Mouse (Mus musculus) layer of hippocampus, adult 18-20 months (tissue): ENCODE data around the gene Setd1a. TPM values are rescaled to one million over a fixed set of nuclear protein-coding genes. Genes with fewer than 3 reads are reported as not detected.
A peak's percentile ranks its signal among the peaks of the same experiment; 100 is the strongest.

Experiments
- DNase-seq, 2 experiments: peaks; one replicate each; pipeline ENCODE4 v3.0.0; 2022; ENCODE audit warnings: low spot score in 2 of 2
- total RNA-seq, 2 experiments: library from RNA; stranded (reverse); gene quantifications; 2 replicates each; pipeline ENCODE4 v1.2.3; 2021

Gene Setd1a
- total RNA-seq, 2 experiments from 2014 or later: 35.4 to 44.6 TPM

DNA sequence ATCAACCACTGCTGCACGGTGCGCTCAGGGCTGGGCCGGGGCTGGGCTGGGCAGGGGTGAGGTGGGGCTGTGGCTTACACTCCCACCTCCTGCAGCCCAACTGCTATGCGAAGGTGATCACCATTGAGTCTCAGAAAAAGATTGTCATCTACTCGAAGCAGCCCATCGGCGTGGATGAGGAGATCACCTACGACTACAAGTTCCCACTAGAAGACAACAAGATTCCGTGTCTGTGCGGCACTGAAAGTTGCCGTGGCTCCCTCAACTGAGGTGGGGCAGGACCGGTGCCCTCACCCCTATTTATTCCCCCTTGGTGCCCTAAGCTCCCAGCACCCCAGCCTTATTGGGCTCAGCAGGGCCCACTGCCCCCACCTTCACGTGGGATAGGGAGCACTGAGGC, 22.7 kb downstream of the Setd1a start:
- no peak for DNase-seq

DNA sequence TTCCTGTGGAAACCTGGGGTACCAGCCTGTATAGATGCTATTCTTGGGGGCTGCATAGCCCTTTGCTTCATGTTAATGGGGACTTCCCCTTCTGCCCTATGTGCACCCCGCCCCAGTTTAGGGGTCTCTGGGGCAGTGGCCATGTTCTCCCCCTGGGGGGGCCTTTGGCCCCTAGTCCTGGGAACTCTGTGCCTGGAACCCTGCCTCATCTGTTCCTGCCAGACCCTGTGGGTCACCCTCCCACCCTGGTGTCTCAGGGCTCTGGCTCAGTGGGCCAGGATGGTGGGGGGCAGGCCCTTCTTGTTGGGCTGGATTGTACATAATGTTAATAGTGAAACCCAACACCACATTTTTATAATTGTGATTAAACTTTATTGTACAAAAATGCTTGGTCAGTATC, 23.3 kb downstream of the Setd1a start:
- no peak for DNase-seq

DNA sequence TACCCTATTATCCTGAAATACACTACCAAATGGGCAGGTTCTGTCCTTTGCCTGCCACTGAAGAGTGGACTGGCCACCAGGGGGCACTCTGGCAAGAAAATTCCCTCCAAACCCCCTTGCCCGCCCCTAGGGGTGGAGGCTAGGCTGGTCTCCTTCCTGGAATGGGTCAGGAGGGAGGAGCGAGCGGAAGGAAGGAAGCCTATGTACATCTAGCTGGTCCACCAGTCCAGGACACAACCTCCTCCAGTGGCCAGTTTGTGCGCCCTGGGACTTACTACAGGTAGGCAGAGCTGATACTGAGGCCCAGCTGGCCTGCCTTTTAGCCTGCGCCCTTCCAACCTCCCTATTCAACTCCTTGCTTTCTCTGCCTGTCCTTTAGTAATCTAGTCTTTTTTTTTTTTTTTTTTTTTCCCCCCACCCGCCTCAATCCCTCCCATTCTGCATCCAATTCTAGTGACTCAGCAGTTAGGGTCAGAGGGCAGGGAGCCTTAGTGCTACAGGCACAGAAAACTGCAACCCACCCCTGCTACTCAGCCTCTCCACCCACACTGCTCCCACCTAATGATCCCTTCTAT, 24.1 kb downstream of the Setd1a start, which contains the start of gene Hsd3b7:
TSS of gene Hsd3b7 (plus strand) at position 170 of the 575 bp plus-strand sequence.
- peak; percentile 86 to 89 for DNase-seq

DNA sequence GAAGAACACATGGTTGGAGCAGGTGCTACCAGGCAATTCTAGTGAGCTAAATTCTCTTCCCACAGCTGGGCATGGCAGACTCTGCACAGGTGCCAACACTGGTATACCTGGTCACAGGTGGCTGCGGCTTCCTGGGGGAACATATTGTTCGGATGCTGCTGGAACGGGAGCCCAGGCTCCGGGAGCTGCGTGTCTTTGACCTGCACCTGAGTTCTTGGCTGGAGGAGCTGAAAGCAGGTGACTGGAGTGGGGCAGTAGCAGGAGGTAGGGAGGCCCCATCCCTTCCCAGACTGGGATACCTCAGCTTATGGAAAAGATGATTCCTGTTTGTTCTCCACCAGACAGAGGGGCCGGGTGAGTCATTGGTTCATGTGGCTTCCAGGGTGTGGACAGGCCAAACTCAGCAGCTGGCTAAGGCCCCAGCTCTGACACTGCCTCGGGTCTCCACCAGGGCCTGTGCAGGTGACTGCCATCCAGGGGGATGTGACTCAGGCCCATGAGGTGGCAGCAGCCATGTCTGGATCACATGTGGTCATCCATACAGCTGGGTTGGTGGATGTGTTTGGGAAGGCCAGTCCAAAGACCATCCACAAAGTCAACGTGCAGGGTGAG, 24.6 kb downstream of the Setd1a start:
- DNase-seq: peak in 1 of 2 experiments; percentile 51

DNA sequence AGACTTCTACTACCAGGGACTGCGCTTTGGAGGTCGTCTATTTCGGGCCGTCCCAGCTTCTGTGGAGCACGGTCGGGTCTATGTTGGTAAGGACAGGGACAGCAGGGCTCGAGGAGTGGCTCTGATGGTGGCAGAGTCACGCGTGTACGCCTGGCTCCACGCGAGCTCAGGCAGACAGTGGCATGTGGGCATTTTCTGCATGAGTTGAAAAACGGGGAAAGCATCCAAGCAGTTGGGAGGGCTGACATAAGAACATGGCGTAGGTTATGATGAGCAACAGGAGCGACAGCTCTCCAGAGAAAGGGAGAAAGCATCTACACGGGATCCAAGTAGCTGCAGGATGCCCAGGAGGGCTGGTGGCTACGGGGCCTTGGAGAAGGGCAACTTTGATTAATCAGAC, 25.8 kb downstream of the Setd1a start:
- DNase-seq: peak in 1 of 2 experiments; percentile 66

DNA sequence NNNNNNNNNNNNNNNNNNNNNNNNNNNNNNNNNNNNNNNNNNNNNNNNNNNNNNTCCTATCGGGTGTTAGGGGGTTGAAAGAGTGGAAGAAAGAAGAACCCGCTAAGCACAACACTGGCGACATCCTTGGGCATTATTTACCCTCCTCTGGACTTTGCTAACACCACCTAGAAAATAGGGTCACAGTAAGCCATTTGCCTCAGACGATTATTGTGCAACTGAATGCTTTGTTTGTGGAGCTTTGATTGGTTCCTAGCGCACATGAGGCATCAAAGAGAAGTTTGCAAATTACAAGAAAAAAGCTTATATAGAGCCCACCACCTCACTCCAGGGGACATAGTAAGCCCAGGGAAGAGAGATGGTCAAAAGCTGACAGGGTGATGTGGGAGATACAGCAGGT, 32.4 kb downstream of the Setd1a start:
- no peak for DNase-seq

DNA sequence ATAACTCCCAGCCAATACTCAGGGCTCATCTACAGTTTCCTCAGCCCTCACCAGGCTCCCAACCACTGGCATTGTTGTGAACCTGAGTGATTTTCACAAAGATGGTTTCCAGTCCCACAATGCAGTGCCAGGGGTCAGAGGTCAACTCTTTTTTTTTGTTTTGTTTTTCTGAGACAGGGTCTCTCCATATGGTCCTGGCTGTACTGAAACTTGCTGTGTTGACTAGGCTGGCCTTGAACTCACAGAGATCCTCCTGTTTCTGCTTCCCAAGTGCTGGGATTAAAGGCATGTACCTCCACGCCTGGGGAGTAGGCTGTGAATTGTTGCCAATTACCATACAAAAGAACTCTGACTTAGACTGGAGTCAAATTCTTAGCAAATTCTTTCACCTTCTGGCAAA, 33.4 kb downstream of the Setd1a start:
- DNase-seq: no peak

DNA sequence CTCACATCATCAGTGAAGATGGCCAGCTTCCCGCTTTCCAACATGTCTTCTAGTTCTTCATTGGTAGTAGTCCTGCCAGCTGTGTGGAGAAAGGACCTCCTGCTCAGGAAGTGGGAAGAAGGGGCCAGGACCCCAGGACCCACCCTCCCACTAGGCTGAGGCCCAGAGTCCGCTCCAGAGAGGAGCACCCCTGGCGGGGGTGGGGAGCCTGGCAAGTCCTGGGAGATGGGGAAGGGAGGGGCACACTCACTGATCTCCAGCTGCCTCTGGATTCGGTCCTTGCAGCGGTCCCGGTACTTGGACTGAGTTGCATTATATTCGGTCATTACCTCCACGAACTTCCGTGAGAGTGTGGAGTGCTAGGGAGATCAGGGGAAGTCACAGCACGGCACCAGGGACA, 34.2 kb downstream of the Setd1a start:
- no peak for DNase-seq

DNA sequence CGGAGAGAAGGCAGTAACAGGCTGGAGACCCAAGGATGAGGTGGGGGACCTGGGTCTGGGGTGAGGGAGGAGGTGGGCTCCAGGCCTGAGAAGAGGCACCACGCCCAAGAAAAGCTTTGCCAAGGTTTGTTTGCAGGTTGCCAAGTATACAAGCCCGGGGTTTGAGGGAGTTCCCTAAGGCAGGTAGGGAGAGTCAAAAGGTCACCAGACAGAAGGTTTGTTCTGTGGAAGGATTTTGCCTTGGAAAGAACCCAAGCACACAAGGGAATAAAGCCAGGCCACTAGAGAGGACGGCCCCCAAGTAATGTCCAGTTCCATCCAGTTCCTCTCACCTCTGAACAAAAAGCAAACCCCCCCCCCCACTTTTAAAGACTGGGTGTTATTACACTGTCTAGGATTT, 34.8 kb downstream of the Setd1a start:
- DNase-seq: no peak

DNA sequence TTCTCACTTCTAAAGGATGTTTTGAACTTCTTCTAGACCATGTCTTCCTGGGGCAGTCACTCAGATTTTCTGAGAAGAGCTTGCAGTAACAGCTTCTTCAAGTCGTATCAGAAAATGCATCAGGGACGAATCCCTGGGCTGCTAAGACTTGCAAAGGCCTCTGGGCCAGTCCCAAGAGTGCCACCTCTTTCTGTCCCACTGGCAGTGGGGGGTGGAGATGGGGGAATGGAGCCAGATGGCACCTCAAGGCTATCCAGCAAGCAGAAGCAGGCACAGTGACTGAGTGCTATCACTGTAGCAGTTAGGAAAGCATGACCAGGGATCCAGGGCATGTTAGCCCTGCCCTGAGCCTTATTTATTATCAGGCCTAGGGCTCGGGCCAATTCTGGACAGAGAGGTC, 35.8 kb downstream of the Setd1a start:
- DNase-seq: no peak

DNA sequence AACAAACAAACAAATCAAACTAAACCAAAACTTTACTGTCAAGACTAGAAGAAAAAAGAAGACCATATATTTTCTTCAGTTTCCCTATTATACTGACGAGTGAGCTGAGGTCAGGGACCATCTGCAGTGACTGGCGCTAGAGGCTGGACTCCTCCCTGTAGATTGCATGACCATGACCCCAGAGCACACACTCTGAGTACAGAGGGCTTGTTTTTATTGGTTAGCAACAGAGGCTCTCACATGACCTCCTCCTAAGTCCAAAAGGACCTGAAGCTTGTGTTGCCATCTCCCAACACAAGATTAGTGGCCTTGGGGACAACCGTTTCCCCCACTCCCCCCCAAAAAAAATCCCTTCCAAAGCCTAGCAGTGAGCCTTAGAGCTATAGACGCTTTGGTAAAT, 37.4 kb downstream of the Setd1a start:
- DNase-seq: no peak

DNA sequence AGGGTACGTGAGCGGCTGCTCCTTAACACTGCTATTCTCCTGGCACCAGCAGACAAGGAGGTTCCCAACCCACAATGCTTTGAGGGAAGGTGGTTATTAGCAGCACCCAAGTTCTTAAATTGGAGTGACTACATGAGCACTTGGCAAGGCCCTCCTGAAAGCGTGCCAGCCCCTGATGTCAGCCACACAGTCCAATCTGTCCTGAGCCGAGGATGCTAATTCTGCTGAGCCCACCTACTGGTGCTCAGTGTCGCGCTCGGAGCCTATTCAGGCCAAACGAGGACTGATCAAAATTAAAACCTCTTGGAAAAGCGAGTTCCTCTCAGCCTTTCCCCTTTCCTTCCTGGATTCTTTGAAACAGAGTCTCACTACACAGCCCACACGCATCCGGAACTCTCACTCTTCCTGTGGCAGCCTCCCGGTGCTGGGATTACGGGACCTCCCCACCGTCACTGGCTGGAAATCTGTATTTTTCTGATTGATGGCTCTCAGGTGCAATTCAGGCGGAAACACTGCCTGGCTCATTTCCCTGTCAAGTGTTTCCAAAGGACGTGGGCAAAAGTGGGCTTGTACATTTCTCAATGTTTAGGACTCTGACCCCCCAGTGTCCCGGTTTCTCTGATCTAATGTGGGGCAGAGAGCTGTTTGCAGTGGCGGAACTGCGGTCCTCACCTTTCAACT, 37.9 kb downstream of the Setd1a start:
- peak; percentile 77 to 91 for DNase-seq

DNA sequence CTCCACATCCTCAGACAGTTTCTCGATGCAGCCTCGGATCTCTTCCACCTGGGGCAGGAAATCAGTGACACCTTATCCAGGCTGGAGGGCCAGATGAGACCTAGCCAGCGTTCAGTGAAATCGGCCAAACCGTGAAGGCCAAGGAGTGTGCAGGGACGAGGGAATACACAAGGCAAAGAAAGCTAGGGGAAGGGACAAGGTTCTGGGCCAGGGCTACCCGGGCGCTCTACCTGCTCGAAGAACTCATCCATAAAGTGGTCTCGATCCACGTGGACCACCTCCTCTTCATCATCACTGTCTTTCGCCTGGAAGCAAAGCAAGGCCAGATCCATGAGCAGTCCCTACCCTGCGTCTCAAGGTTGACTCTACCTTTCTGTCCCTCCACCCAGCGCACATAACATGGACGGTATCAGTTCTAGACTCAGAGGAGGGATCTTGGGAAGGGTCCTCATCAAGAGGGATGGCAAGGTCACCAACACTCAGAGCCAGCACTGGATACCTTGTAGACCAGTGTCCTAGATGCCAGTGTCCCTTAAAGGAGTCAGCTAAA, 38.7 kb downstream of the Setd1a start:
- DNase-seq: no peak

DNA sequence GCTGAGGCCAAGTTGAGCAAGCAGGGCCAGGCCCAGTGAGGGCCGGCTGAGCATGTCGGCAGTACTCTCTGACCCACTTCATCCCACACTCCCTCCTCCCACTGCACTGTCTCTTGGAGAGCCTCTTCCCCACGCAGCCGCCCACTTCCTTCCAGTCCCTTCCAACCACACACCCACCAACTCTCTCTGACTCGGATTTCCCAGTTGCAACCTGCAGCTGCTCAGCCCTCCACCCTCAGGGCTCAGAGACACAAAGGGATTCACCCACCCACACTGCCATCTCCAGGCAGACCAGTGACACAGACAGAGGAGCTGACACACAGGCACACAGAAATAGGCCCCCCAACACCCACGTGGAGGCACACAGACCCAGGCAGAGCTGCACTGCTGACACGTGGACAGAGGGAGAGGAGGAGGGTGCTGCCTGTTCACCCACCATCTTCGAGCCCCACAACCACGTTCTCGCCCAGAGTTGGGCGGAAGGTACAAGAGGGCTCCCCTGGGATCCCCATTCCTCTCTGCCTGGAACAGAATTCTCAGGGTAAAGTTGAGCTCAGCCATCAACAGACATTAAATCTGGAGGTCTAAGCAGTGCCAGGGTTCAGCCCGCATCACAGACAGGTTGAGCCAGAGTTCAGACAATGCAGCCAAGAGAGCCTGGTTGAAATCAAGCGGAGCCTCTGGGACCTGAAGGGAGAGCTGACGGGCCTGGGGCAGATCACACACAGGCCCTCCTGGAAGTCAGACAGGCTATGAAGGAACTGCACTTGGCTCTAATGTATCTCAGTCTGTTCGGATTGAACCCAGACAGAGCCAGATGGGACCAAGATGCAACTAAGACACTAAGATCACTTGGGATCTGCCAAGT, 39.7 kb downstream of the Setd1a start:
- DNase-seq: peak; percentile 76 to 81

DNA sequence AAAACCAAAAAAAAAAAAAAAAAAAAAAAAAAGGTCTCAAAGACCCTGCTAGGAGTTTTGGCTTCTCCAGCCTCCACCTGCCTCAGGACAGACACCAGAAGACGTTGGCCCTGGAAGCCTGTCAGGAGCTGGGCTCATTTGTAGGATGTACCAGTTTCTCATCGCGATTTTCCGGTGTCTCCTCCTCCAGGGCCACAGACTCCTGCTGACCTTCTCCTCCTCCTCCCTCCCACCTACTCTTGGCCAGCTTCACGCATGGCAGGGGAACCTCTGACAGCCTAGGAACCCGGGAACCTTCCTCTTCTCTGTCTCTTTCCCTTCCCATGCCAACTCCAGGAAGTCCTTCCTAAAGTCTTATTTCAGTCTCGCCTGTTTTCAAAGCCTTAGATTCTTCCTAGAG, 40.6 kb downstream of the Setd1a start:
- DNase-seq: no peak

DNA sequence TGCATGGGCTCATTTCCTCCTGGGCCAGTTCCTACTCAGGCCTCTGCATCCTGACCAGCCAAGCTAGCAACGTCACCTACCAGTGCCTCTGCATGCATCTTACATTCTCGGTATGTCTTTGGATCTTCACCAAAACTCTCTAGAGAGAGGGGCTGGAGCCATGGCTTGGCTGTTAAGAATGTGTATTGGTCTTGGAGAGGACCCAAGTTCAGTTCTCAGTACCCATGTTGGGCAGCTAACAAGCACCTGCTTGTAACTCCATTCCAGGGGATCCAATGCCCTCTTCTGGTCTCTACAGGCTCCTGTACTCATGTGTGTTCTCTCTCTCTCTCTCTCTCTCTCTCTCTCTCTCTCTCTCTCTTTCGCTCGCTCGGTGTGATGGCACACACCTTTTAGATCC, 41.3 kb downstream of the Setd1a start:
- DNase-seq: no peak

DNA sequence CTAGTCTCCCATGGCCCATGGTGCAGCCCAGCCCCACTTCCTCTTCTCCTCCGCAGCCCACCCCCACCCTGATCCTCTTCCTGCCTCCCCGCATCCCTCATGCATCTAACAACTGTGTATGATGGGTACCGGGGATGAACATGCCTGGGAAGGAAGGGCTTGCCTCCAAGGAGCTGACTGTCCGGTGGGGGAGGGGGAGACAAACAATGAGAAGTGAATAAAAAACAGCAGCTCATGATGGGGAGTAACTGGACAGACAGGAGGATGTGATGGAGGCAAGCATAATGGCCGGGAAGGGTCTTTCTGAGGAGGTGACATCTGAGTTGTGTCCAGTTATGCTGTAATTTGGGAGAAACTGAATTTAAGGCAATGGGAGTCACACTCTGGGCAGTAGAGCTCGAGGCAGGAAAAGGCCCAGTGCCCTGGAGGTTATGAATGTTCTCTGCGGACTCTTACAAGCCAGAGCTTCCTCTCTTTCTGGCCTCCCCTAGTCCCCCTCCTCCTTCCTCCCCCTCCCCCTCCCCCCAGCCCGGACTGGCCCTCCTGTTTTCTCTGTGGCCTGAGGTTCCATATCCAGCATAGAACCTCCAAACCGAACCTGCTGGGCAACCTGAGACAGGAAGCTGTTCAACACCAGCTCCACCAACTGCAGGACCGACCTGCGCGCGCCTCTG, 44.5 kb downstream of the Setd1a start:
- no peak for DNase-seq

DNA sequence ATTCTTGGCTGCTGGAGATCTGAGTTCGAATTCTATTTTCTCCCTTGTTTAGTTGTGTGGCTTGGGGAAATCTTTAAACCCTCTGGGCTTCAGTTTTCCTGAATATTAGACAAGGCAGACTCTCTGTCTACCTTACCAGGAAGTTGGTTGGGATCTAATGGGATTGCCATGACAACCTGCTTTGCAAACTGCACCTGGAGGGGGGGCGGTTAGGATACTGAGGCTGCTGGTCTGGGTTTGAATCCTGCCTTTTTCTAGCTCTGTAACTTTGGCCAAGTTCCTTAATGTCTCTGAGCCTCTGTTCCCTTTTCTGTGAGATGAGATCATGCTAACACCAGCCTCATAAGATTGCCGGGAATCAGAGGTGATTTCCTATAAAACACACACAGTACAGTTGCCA, 46.0 kb downstream of the Setd1a start:
- DNase-seq: no peak

DNA sequence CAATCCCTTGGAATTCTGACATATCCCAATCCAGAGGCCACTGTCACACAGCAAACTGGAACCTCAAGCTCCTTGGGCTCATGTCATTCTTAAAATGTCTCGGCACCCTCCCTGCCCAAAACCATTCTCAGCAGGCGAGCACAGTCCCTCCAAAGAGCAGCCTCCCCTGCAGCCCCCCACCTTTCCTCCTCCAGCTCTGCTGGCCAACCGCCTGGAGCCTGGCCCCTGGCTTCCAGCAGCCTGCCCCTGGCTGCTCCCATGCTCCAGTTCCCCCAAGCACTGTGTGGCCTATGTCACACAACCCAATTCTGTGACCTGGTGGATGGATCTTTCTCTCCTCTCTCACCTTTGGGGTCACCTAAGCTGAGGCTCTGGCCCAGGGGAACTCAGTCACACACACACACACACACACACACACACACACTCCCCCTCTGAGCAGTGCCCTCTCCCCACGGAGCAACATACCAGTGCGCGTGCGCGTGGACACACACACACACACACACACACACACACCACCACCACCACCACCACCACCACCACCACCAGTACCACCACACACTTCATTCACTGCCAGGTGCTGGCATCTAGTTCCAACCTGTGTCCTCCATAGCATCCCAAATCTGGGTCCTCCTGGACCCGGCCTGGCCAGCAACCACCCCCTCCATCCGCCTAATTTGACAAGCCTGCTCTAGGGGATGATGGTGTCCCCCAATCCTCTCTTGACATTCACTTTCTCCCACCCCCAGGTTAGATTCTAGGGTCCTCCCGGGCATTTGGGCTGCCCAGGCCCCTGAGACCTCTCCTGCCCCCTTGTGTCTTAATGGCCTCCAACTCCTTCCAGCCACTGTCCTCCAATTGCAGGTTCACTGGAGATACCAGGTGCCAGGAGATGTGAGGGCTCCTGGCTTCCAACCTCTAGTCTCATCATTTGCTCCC, 47.0 kb downstream of the Setd1a start:
- DNase-seq: peak in 1 of 2 experiments; percentile 48
